Mouse (Mus musculus): ENCODE measurements at regions not wholly inside any gene's neighbourhood (a gene's known extent, or its start where the extent isn't known, plus 50 kb on each side); places are given as distances from the start of the nearest gene placed in this dataset.

GRCm38 (mm10) chr5:149815879-149816278, 137.8 kb downstream of the B3glct start:
- peak; percentile 75 for ATAC-seq (replicated peaks; ENCODE audit: low FRiP score, low TSS enrichment, poor library complexity, severe bottlenecking)

GRCm38 (mm10) chr5:149818812-149819211, 140.8 kb downstream of the B3glct start:
- no peak for ATAC-seq (replicated peaks; ENCODE audit: low FRiP score, low TSS enrichment, poor library complexity, severe bottlenecking)

- no peak for ATAC-seq (replicated peaks; ENCODE audit: low FRiP score, low TSS enrichment, poor library complexity, severe bottlenecking)
Measured at GRCm38 (mm10) chr5:149823821-149824220, 145.8 kb downstream of the B3glct start.

- ATAC-seq (replicated peaks; ENCODE audit: low FRiP score, low TSS enrichment, poor library complexity, severe bottlenecking), result no peak
Measured at GRCm38 (mm10) chr5:149827599-149827998, 149.6 kb downstream of the B3glct start.

GRCm38 (mm10) chr5:149831122-149831861, 153.3 kb downstream of the B3glct start:
- peak; percentile 94 for ATAC-seq (replicated peaks; ENCODE audit: low FRiP score, low TSS enrichment, poor library complexity, severe bottlenecking)

GRCm38 (mm10) chr5:149837379-149837778, 159.3 kb downstream of the B3glct start:
- ATAC-seq (replicated peaks; ENCODE audit: low FRiP score, low TSS enrichment, poor library complexity, severe bottlenecking), result no peak

GRCm38 (mm10) chr5:149842491-149842890, 164.5 kb downstream of the B3glct start:
- no peak for ATAC-seq (replicated peaks; ENCODE audit: low FRiP score, low TSS enrichment, poor library complexity, severe bottlenecking)

GRCm38 (mm10) chr5:149843310-149843709, 165.3 kb downstream of the B3glct start:
- no peak for ATAC-seq (replicated peaks; ENCODE audit: low FRiP score, low TSS enrichment, poor library complexity, severe bottlenecking)

GRCm38 (mm10) chr5:149845256-149845655, 167.2 kb downstream of the B3glct start:
- ATAC-seq (replicated peaks; ENCODE audit: low FRiP score, low TSS enrichment, poor library complexity, severe bottlenecking), result no peak

- no peak for ATAC-seq (replicated peaks; ENCODE audit: low FRiP score, low TSS enrichment, poor library complexity, severe bottlenecking)
Measured at GRCm38 (mm10) chr5:149848465-149848864, 170.0 kb upstream of the Rxfp2 start.

- ATAC-seq (replicated peaks; ENCODE audit: low FRiP score, low TSS enrichment, poor library complexity, severe bottlenecking), result peak; percentile 82
Measured at GRCm38 (mm10) chr5:149851011-149851410, 167.5 kb upstream of the Rxfp2 start.

GRCm38 (mm10) chr5:149852516-149852915, 166.0 kb upstream of the Rxfp2 start:
- peak; percentile 53; the same call in 1 of the 2 replicates for ATAC-seq (replicated peaks; ENCODE audit: low FRiP score, low TSS enrichment, poor library complexity, severe bottlenecking)

GRCm38 (mm10) chr5:149856101-149856500, 162.4 kb upstream of the Rxfp2 start:
- ATAC-seq (replicated peaks; ENCODE audit: low FRiP score, low TSS enrichment, poor library complexity, severe bottlenecking), result peak; percentile 22; the same call in 1 of the 2 replicates

GRCm38 (mm10) chr5:149857019-149857418, 161.5 kb upstream of the Rxfp2 start:
- no peak for ATAC-seq (replicated peaks; ENCODE audit: low FRiP score, low TSS enrichment, poor library complexity, severe bottlenecking)

GRCm38 (mm10) chr5:149861489-149861962, 156.9 kb upstream of the Rxfp2 start:
- peak; percentile 88 for ATAC-seq (replicated peaks; ENCODE audit: low FRiP score, low TSS enrichment, poor library complexity, severe bottlenecking)

- ATAC-seq (replicated peaks; ENCODE audit: low FRiP score, low TSS enrichment, poor library complexity, severe bottlenecking), result no peak
Measured at GRCm38 (mm10) chr5:149867926-149868325, 150.5 kb upstream of the Rxfp2 start.

GRCm38 (mm10) chr5:149869441-149869840, 149.0 kb upstream of the Rxfp2 start:
- ATAC-seq (replicated peaks; ENCODE audit: low FRiP score, low TSS enrichment, poor library complexity, severe bottlenecking), result no peak

GRCm38 (mm10) chr5:149870596-149870995, 147.9 kb upstream of the Rxfp2 start:
- ATAC-seq (replicated peaks; ENCODE audit: low FRiP score, low TSS enrichment, poor library complexity, severe bottlenecking), result no peak

- no peak for ATAC-seq (replicated peaks; ENCODE audit: low FRiP score, low TSS enrichment, poor library complexity, severe bottlenecking)
Measured at GRCm38 (mm10) chr5:149871521-149871920, 147.0 kb upstream of the Rxfp2 start.

GRCm38 (mm10) chr5:149873482-149874002, 144.9 kb upstream of the Rxfp2 start:
- ATAC-seq (replicated peaks; ENCODE audit: low FRiP score, low TSS enrichment, poor library complexity, severe bottlenecking), result no peak

- no peak for ATAC-seq (replicated peaks; ENCODE audit: low FRiP score, low TSS enrichment, poor library complexity, severe bottlenecking)
Measured at GRCm38 (mm10) chr5:149874342-149874741, 144.1 kb upstream of the Rxfp2 start.
